Mouse (Mus musculus) lung, adult 2 months (tissue): ENCODE measurements around the gene Fbxl20. TPM values are rescaled to one million over a fixed set of nuclear protein-coding genes. Genes with fewer than 3 reads are reported as not detected.

Experiments used
- DNase-seq: peaks from one replicate; pipeline ENCODE4 v3.0.0; 2022
- H3K4me1 ChIP-seq: fragments of 200-500 bp; 2 replicates; pipeline ENCODE4 v1.6.1; 2011; ENCODE audit warnings: low read length; ENCODE audit not compliant: control insufficient read depth, insufficient read depth
- H3K4me3 ChIP-seq: fragments of 200-500 bp; replicated peaks from 2 replicates; pipeline ENCODE3; 2011; ENCODE audit warnings: low read depth, mild to moderate bottlenecking, control low read depth, low read length; ENCODE audit errors: extremely low read depth
- CTCF ChIP-seq: fragments of 200-500 bp; IDR thresholded peaks from 2 replicates; pipeline ENCODE4 v1.5.1; 2011; ENCODE audit warnings: mild to moderate bottlenecking, low read length, control low read depth; ENCODE audit not compliant: insufficient read depth
- POLR2A ChIP-seq: fragments of 200-500 bp; IDR thresholded peaks from 2 replicates; pipeline ENCODE4 v1.6.1; 2011; ENCODE audit warnings: low read depth, mild to moderate bottlenecking, control low read depth, low read length, borderline replicate concordance; ENCODE audit errors: extremely low read depth
- WGBS: fragments of 180-500 bp; shearing (Covaris S2); methylation state at CpG from one replicate; pipeline ENCODE4 v1.1.7; 2018; 5-methylcytosine and 5-hydroxymethylcytosine counted together
- polyA plus RNA-seq: library from polyadenylated mRNA; depleted of rRNA; stranded (reverse); fragments of >200 nt; gene quantifications from 2 replicates; pipeline ENCODE4 v1.2.3, GENCODE M21; 2012; rRNA removed

Fbxl20 gene
- polyA plus RNA-seq, 1 experiment: 20.3 TPM

GRCm38 (mm10) chr11:98040975-98041374 is 109.2 kb downstream of the Fbxl20 start:
- TF ChIP-seq POLR2A: no peak
- TF ChIP-seq CTCF: no peak
- Histone ChIP-seq H3K4me1 (peaks cover 4% of the 10 kb centered on the region; the same call in 1 of the 2 replicates), H3K4me3 (no peak overlapping the region)
- DNase-seq: no peak
- 84% methylated on average over 8 of the region's 8 CpGs for WGBS

- TF ChIP-seq CTCF: no peak
- TF ChIP-seq POLR2A: no peak
- DNase-seq: no peak
- no peak overlapping the region for H3K4me3 ChIP-seq
- H3K4me1 ChIP-seq: peaks cover 6% of the 10 kb centered on the region; the same call in 1 of the 2 replicates
- whole genome bisulfite sequencing: 48% methylated on average over 14 of the region's 14 CpGs
Measured at GRCm38 (mm10) chr11:98037871-98038270, 112.3 kb downstream of the Fbxl20 start.

DNA sequence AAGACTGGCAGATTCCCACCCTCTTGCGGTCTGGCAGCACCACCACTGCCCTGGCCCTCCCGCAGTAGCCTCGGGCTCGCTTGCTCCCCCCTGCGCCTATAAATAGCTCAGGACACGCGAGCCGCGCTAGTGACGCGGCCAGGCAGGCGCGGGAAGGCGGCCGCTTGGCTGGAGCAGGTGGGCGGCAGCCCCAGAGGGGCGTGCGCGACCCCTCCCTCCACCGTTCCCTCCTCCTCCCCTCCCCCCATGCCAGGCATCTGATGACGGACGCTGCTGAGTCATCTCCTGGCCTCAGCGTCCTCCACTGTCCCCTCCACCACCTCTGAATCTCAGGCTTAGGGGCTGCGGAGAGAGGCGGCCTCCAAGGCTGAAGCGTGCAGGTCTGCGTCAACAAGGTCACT is 114.2 kb downstream of the Fbxl20 start:
- DNase-seq: no peak
- peak overlapping the region; percentile 8 for H3K4me3 ChIP-seq

GRCm38 (mm10) chr11:98034840-98035239 is 115.4 kb downstream of the Fbxl20 start:
- DNase-seq: no peak
- WGBS: 41% methylated on average over 4 of the region's 4 CpGs
- H3K4me3 ChIP-seq: no peak overlapping the region
- peaks cover 6% of the 10 kb centered on the region; the same call in 1 of the 2 replicates for H3K4me1 ChIP-seq
- TF ChIP-seq CTCF: no peak
- no peak for TF ChIP-seq POLR2A

More for the DNA sequence above, 114.2 kb downstream of the Fbxl20 start:
- TF ChIP-seq POLR2A: no peak
- TF ChIP-seq CTCF: no peak
- peaks cover 6% of the 10 kb centered on the region; the same call in 1 of the 2 replicates for H3K4me1 ChIP-seq
- 2% methylated on average over 27 of the region's 27 CpGs for WGBS

DNA sequence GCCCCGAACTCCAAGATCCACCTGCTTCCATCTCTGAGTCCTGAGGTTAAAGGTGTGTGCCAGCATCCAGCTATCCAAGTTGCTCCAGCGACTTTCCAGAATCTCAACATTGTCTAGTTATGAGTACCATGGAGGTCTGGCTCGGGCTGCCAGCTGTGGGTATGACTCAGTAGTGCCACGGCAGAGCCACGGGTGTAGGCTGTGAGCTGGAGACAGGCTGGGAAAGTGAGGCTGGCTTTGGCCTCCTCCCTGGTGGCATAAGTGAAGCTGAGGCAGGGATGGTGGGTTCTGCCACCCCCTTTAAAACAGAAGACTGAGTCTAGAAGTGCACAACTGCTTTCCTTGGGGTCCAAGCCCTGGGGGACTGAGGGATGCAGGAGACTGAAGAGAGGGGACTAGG is 116.1 kb downstream of the Fbxl20 start:
- TF ChIP-seq CTCF (no peak), POLR2A (no peak)
- no peak for DNase-seq
- WGBS: 78% methylated on average over 5 of the region's 5 CpGs

More for the DNA sequence above, 116.1 kb downstream of the Fbxl20 start:
- peaks cover 6% of the 10 kb centered on the region; the same call in 1 of the 2 replicates for H3K4me1 ChIP-seq
- H3K4me3 ChIP-seq: no peak overlapping the region

Other genes starting within 250 kb of the Fbxl20 start
- 18.5 and 20.9 TPM in 2 replicates for gene Plxdc1, start 164.0 kb downstream of the Fbxl20 start, polyA plus RNA-seq
- 2.7 and 5.1 TPM in 2 replicates for gene Arl5c, start 154.2 kb downstream of the Fbxl20 start, polyA plus RNA-seq
- gene Cacnb1, start 127.4 kb downstream of the Fbxl20 start, polyA plus RNA-seq: 16.0 and 25.6 TPM in 2 replicates
- gene Rpl19, start 123.7 kb downstream of the Fbxl20 start, polyA plus RNA-seq: 426 and 513 TPM in 2 replicates
- 0.88 and 1.2 TPM in 2 replicates for gene Stac2, start 96.9 kb downstream of the Fbxl20 start, polyA plus RNA-seq
- 9.0 and 13.7 TPM in 2 replicates for gene Med1, start 42.9 kb upstream of the Fbxl20 start, polyA plus RNA-seq
- gene Cdk12, start 52.7 kb upstream of the Fbxl20 start, polyA plus RNA-seq: 12.3 and 13.9 TPM in 2 replicates
- not detected in 2 replicates for gene Neurod2, start 179.2 kb upstream of the Fbxl20 start, polyA plus RNA-seq
- gene Ppp1r1b, start 198.0 kb upstream of the Fbxl20 start, polyA plus RNA-seq: 20.0 and 22.1 TPM in 2 replicates
- gene Stard3, start 208.0 kb upstream of the Fbxl20 start, polyA plus RNA-seq: 131 and 143 TPM in 2 replicates
- 73.7 and 136 TPM in 2 replicates for gene Tcap, start 233.4 kb upstream of the Fbxl20 start, polyA plus RNA-seq
- gene Pnmt, start 236.0 kb upstream of the Fbxl20 start, polyA plus RNA-seq: 2.0 and 3.5 TPM in 2 replicates